Mouse (Mus musculus) forebrain, embryonic 10.5 days (tissue): ENCODE results near the gene Rbbp4. TPM values are rescaled to one million over a fixed set of nuclear protein-coding genes. Genes with fewer than 3 reads are reported as not detected.

ENCODE experiments used
- DNase-seq: peaks from one replicate; pipeline ENCODE4 v3.0.0-alpha.2; 2017; ENCODE audit warnings: low spot score; ENCODE audit errors: extremely low spot score
- H3K27ac ChIP-seq: fragments of 300-500 bp; sonication (generic); 2 replicates; pipeline ENCODE4 v1.5.1; 2016; ENCODE audit warnings: mild to moderate bottlenecking
- H3K27me3 ChIP-seq: fragments of 300-500 bp; sonication (generic); 2 replicates; pipeline ENCODE4 v1.6.1; 2016; ENCODE audit warnings: mild to moderate bottlenecking; ENCODE audit not compliant: poor library complexity, severe bottlenecking
- H3K36me3 ChIP-seq: fragments of 300-500 bp; sonication (generic); replicated peaks from 2 replicates; pipeline ENCODE4 v1.6.1; 2016; ENCODE audit warnings: mild to moderate bottlenecking, moderate library complexity
- H3K4me1 ChIP-seq: fragments of 300-500 bp; sonication (generic); 2 replicates; pipeline ENCODE4 v1.6.1; 2016
- H3K4me3 ChIP-seq: fragments of 300-500 bp; sonication (generic); 2 replicates; pipeline ENCODE4 v1.5.1; 2016; ENCODE audit warnings: mild to moderate bottlenecking, moderate library complexity
- H3K9me3 ChIP-seq: fragments of 300-500 bp; sonication (generic); 2 replicates; pipeline ENCODE4 v1.6.1; 2016; ENCODE audit warnings: mild to moderate bottlenecking, moderate library complexity
- WGBS: fragments of 180-500 bp; shearing (Covaris S2); methylation state at CpG from one replicate; pipeline ENCODE4 v1.1.7; 2016; 5-methylcytosine and 5-hydroxymethylcytosine counted together
- polyA plus RNA-seq: library from polyadenylated mRNA; unstranded; fragments of >200 nt; fragmentation: Nextera tagmentation; extraction: Ambion mirVana; gene quantifications from 2 replicates; pipeline ENCODE4 v1.2.1, GENCODE M21; 2016

Rbbp4 gene
- polyA plus RNA-seq: 546 and 553 TPM in 2 replicates

GRCm38 (mm10) chr4:129335216-129336074, at the start of gene Rbbp4, which contains the start of gene Zbtb8os:
Rbbp4 (minus strand) TSS chr4:129335370.
Zbtb8os (plus strand) TSS chr4:129335695.
- peak within 1 kb of the TSS; percentile 99 for H3K27ac ChIP-seq
- peak within 1 kb of the TSS; percentile 96 for H3K4me3 ChIP-seq
- DNase-seq: peak; percentile 98
- H3K4me1 ChIP-seq: peaks cover 52% of the 10 kb centered on the region
- no peaks in the 10 kb centered on the region for H3K9me3 ChIP-seq
- under 1% methylated on average over 73 of the region's 73 CpGs for WGBS
- H3K27me3 ChIP-seq: no peaks in the 10 kb centered on the region
- H3K36me3 ChIP-seq: peaks cover 39% of the 10 kb centered on the region

- H3K27ac ChIP-seq: no peak overlapping the region
- H3K9me3 ChIP-seq: no peaks in the 10 kb centered on the region; the same call in 1 of the 2 replicates
- H3K4me1 ChIP-seq: peaks cover 9% of the 10 kb centered on the region
- WGBS: 42% methylated on average over 6 of the region's 6 CpGs
- no peak for DNase-seq
- H3K27me3 ChIP-seq: peaks cover 7% of the 10 kb centered on the region
- no peak overlapping the region for H3K4me3 ChIP-seq
- no peaks in the 10 kb centered on the region for H3K36me3 ChIP-seq
Measured at GRCm38 (mm10) chr4:129384440-129384839, 49.3 kb upstream of the Rbbp4 start.

- H3K27ac ChIP-seq: no peak overlapping the region
- WGBS: 96% methylated on average over 3 of the region's 3 CpGs
- DNase-seq: no peak
- no peak overlapping the region for H3K4me3 ChIP-seq
- H3K9me3 ChIP-seq: no peaks in the 10 kb centered on the region; the same call in 1 of the 2 replicates
- H3K27me3 ChIP-seq: peaks cover 15% of the 10 kb centered on the region
- no peaks in the 10 kb centered on the region for H3K36me3 ChIP-seq
- peaks cover 6% of the 10 kb centered on the region for H3K4me1 ChIP-seq
Measured at GRCm38 (mm10) chr4:129383586-129383985, 48.4 kb upstream of the Rbbp4 start.

GRCm38 (mm10) chr4:129382488-129382887, 47.3 kb upstream of the Rbbp4 start:
- H3K4me1 ChIP-seq: peaks cover 7% of the 10 kb centered on the region
- no peak overlapping the region for H3K4me3 ChIP-seq
- H3K27ac ChIP-seq: no peak overlapping the region
- no peak for DNase-seq
- H3K9me3 ChIP-seq: no peaks in the 10 kb centered on the region; the same call in 1 of the 2 replicates
- peaks cover 26% of the 10 kb centered on the region for H3K27me3 ChIP-seq
- WGBS: 96% methylated on average over 2 of the region's 2 CpGs
- no peaks in the 10 kb centered on the region for H3K36me3 ChIP-seq

- DNase-seq: no peak
- no peaks in the 10 kb centered on the region for H3K36me3 ChIP-seq
- H3K4me1 ChIP-seq: peaks cover 9% of the 10 kb centered on the region
- no peak overlapping the region for H3K27ac ChIP-seq
- WGBS: 93% methylated on average over 9 of the region's 9 CpGs
- H3K27me3 ChIP-seq: peaks cover 31% of the 10 kb centered on the region
- no peak overlapping the region for H3K4me3 ChIP-seq
- no peaks in the 10 kb centered on the region; the same call in 1 of the 2 replicates for H3K9me3 ChIP-seq
Measured at GRCm38 (mm10) chr4:129382029-129382428, 46.9 kb upstream of the Rbbp4 start.

DNA sequence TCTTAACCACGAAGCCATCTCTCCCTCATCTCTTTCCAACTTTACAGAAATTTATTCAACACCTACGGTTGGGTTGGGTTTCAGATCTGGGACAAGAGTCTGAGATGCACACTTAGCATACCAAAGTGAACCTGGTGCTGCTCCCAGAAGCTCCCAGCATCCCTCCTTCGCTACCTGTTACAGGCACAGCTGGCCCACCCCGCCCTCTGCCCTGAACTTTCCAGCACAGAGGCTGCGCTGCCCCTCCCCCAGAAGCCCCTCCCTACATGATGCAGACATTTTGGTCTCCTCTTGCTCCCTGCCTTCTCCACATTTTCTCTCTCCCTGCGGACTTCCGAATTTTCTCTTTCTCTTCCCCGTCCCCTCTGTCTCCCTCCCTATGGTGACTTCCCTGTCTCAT, 46.0 kb upstream of the Rbbp4 start:
- Histone ChIP-seq H3K4me1 (peaks cover 14% of the 10 kb centered on the region), H3K27ac (no peak overlapping the region), H3K27me3 (peaks cover 40% of the 10 kb centered on the region), H3K4me3 (no peak overlapping the region), H3K9me3 (no peaks in the 10 kb centered on the region; the same call in 1 of the 2 replicates), H3K36me3 (no peaks in the 10 kb centered on the region)
- no peak for DNase-seq
- 76% methylated on average over 8 of the region's 8 CpGs for WGBS

DNA sequence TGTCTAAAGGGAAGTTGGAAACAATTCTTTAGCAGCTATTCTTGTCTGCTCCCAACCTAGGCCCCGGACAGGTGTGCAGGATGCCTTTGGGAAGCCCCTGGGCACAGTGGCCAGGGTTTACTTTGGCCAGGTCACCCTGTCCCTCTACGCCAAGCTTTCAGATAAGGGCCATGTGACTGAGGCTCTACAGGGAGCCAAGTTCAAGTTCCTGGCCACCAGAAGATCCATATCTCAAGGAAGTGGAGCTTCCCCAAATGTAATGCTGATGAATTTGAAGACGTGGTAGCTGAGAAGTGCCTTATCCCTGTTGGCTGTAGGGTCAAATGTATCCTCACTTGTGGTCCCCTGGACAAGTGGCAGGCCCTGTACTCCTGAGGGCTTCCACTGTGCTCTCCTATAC, 44.6 kb upstream of the Rbbp4 start:
- Histone ChIP-seq H3K4me1 (peaks cover 21% of the 10 kb centered on the region), H3K27ac (no peak overlapping the region), H3K9me3 (no peaks in the 10 kb centered on the region; the same call in 1 of the 2 replicates), H3K36me3 (no peaks in the 10 kb centered on the region), H3K4me3 (no peak overlapping the region), H3K27me3 (peaks cover 53% of the 10 kb centered on the region)
- WGBS: 77% methylated on average over 3 of the region's 3 CpGs
- DNase-seq: no peak

DNA sequence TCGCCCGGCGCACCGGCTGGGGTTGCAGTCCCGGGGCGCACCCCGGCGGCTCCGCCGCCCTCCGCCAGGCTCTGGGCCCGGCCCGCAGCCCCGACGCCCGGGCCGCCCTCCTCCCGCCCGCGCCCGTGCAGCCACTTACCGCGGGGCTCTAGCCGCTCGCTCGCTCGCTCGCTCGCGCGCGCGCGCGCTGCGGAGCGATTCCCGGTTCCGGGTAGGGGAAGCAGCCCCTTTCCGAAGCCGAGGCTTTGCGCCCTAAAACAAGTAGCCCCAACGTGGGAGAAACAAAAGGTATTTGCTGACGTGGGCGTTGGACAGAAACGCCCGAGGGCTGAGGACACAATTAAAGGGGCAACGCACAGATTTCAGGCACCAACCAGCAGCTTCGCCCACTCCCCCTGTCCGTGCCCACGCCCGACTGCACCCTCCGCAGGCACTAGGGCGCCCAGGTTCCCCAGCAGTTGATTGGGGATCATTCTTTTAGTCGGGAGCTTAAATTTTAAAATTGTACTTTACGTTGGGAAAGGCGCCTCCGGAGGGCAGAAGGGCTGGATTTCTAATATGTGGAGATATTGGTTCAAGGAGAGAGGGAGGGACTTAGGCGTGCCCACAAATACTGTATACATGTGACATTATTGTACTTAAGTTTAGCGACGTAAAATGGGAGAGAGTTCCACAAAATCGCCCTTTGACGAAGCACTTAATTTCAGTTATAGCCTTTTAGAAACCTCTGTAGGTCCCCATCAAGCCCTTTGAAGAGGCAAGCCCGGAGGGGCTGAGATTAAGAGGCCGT, 42.6 kb upstream of the Rbbp4 start, which contains the start of gene Zbtb8a:
Zbtb8a (minus strand) TSS at position 516 of the 790 bp plus-strand sequence.
- WGBS: 3% methylated on average over 65 of the region's 65 CpGs
- Histone ChIP-seq H3K4me3 (peak within 1 kb of the TSS; percentile 71), H3K9me3 (no peaks in the 10 kb centered on the region; the same call in 1 of the 2 replicates), H3K27me3 (peaks cover 68% of the 10 kb centered on the region), H3K27ac (peak within 1 kb of the TSS; percentile 87), H3K4me1 (peaks cover 28% of the 10 kb centered on the region), H3K36me3 (no peaks in the 10 kb centered on the region)
- peak; percentile 73 for DNase-seq

GRCm38 (mm10) chr4:129376961-129377545, 41.9 kb upstream of the Rbbp4 start:
- peak; percentile 57 for DNase-seq
- WGBS: under 1% methylated on average over 68 of the region's 68 CpGs
- H3K4me1 ChIP-seq: peaks cover 28% of the 10 kb centered on the region
- peak overlapping the region; percentile 71 for H3K4me3 ChIP-seq
- H3K27ac ChIP-seq: peak overlapping the region; percentile 87
- H3K36me3 ChIP-seq: no peaks in the 10 kb centered on the region
- peaks cover 68% of the 10 kb centered on the region for H3K27me3 ChIP-seq
- H3K9me3 ChIP-seq: no peaks in the 10 kb centered on the region; the same call in 1 of the 2 replicates

DNA sequence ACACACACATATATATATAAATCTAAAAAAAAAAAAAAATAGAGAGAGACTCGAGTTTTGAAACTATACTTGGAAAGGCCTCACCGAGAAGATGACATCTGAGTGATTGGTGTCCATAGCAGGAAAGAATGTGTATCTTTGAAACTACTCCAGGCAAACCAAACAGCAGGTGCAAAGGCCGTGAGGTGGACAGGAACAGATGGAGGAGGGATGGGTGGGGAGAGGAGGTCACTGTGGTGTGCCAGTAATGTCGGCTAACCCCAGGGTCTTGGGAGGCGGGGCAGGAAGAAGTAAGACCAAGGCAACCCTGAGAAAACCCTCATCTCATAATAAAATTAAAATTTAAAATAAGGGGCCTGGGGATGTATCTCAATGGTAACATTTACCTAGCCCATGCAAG, 40.7 kb upstream of the Rbbp4 start:
- peaks cover 68% of the 10 kb centered on the region for H3K27me3 ChIP-seq
- H3K4me1 ChIP-seq: peaks cover 28% of the 10 kb centered on the region
- WGBS: 75% methylated on average over 5 of the region's 5 CpGs
- no peak overlapping the region for H3K27ac ChIP-seq
- H3K36me3 ChIP-seq: no peaks in the 10 kb centered on the region
- H3K9me3 ChIP-seq: no peaks in the 10 kb centered on the region
- DNase-seq: no peak
- no peak overlapping the region for H3K4me3 ChIP-seq

GRCm38 (mm10) chr4:129375000-129375399, 39.8 kb upstream of the Rbbp4 start:
- WGBS: 7% methylated on average over 6 of the region's 6 CpGs
- peaks cover 67% of the 10 kb centered on the region for H3K27me3 ChIP-seq
- DNase-seq: no peak

GRCm38 (mm10) chr4:129374219-129374755, 39.1 kb upstream of the Rbbp4 start:
- 42% methylated on average over 11 of the region's 11 CpGs for WGBS
- Histone ChIP-seq H3K36me3 (no peaks in the 10 kb centered on the region), H3K4me1 (peaks cover 28% of the 10 kb centered on the region), H3K27ac (no peak overlapping the region), H3K27me3 (peaks cover 60% of the 10 kb centered on the region), H3K9me3 (no peaks in the 10 kb centered on the region), H3K4me3 (0 out of 2 replicates have a peak overlapping the region, but pooled peaks have one; percentile 19)
- no peak for DNase-seq

More at GRCm38 (mm10) chr4:129375000-129375399, 39.8 kb upstream of the Rbbp4 start:
- Histone ChIP-seq H3K36me3 (no peaks in the 10 kb centered on the region), H3K4me3 (peak overlapping the region; percentile 19; the same call in 1 of the 2 replicates), H3K9me3 (no peaks in the 10 kb centered on the region), H3K27ac (no peak overlapping the region), H3K4me1 (peaks cover 28% of the 10 kb centered on the region)
